10 mouse cellular contexts compared by ENCODE assay signal in the genomic region with DNA sequence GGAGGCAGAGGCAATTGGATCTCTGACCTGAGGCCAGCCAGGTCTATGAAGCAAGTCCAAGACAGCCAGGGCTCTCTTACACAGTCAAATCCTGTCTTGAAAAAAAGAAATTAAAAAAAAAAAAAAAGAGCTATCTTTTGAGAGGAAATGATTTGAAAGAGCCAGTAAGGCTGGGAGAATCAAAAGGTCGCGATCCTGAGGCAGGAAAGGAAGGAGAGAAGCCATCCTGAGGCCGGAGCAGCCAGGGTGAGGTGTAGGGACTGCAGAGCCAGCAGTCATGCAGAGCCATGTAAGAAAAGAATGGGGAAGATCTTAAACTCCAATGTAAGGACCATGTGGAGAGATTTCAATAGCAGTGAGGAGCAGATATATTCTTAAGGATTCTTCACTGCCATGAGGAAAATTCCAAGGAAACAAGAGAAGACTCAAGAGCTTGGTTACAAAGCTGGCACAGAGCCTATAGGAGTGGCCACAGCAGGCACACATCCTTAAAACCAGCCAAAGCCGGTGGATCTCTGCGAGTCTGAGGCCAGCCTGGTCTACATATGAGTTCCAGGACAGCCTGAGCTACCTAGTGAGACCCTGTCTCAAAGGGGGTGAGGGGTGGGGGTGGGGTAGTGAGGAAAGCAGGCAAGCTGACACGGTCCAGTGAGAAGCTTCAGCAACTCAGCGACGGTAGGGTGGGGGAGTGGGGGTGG.
DNase-seq lines count a peak whose midpoint lies in the region; ATAC-seq and TF ChIP-seq lines count a peak whose summit lies in the region.
"Had no signal": no experiment of that assay in that cellular context is flagged by ENCODE, and none has a peak within 500 bp of the region (broad histone marks: within the 10 kb centered on the region; RNA-seq: fewer than 3 reads in every experiment).

No protein-coding gene starts in this region.

- 75% methylated on average over 8 of the region's 8 CpGs for WGBS in forebrain, embryonic 12.5 days
- 72% methylated on average over 8 of the region's 8 CpGs for WGBS in forebrain, embryonic 15.5 days
- WGBS in kidney, embryonic 14.5 days: 51% methylated on average over 8 of the region's 8 CpGs
- 67% methylated on average over 8 of the region's 8 CpGs for whole genome bisulfite sequencing in heart, postnatal 0 days

- peaks cover 32% of the 10 kb centered on the region for H3K4me1 ChIP-seq in forebrain, embryonic 12.5 days
- peaks cover 37% of the 10 kb centered on the region for H3K4me1 ChIP-seq in forebrain, embryonic 15.5 days
- peaks cover 59% of the 10 kb centered on the region for H3K4me1 ChIP-seq in kidney, embryonic 14.5 days (ENCODE audit: control insufficient read depth, insufficient read depth, low read length)
- H3K4me1 ChIP-seq in heart, postnatal 0 days (ENCODE audit: control insufficient read depth, insufficient read depth): peaks cover 77% of the 10 kb centered on the region

- 0 out of 2 replicates have a peak, but pooled peaks cover under 1% of the 10 kb centered on the region for H3K36me3 ChIP-seq in forebrain, embryonic 12.5 days (replicated peaks)
- no peaks in the 10 kb centered on the region for H3K36me3 ChIP-seq in forebrain, embryonic 15.5 days
- no peaks in the 10 kb centered on the region for H3K36me3 ChIP-seq in kidney, embryonic 14.5 days (ENCODE audit: control insufficient read depth, insufficient read depth, low read length)
- H3K36me3 ChIP-seq in heart, postnatal 0 days (replicated peaks; ENCODE audit: control insufficient read depth, insufficient read depth, low read length): no peaks in the 10 kb centered on the region

- no peak overlapping the region for H3K9ac ChIP-seq in forebrain, embryonic 12.5 days
- H3K9ac ChIP-seq in forebrain, embryonic 15.5 days (replicated peaks): no peak overlapping the region
- H3K9ac ChIP-seq in kidney, embryonic 14.5 days (ENCODE audit: low read depth, low read length): no peak overlapping the region
- no peak overlapping the region for H3K9ac ChIP-seq in heart, postnatal 0 days (replicated peaks; ENCODE audit: low read depth, low read length)

- no peak overlapping the region for H3K4me2 ChIP-seq in forebrain, embryonic 12.5 days
- H3K4me2 ChIP-seq in forebrain, embryonic 15.5 days (replicated peaks): no peak overlapping the region
- H3K4me2 ChIP-seq in kidney, embryonic 14.5 days (replicated peaks; ENCODE audit: low read depth, low read length): no peak overlapping the region
- H3K4me2 ChIP-seq in heart, postnatal 0 days (ENCODE audit: low read depth, low read length): no peak overlapping the region

- no peak overlapping the region for H3K4me3 ChIP-seq in forebrain, embryonic 12.5 days (replicated peaks)
- no peak overlapping the region for H3K4me3 ChIP-seq in forebrain, embryonic 15.5 days
- no peak overlapping the region for H3K4me3 ChIP-seq in kidney, embryonic 14.5 days (ENCODE audit: low read length)
- H3K4me3 ChIP-seq in heart, postnatal 0 days (ENCODE audit: low read depth, low read length): no peak overlapping the region

- TF ChIP-seq EP300 in heart, postnatal 0 days (IDR thresholded peaks at IDR 0.05; ENCODE audit: low read depth): no peak

- ATAC-seq in forebrain, embryonic 12.5 days (ENCODE audit: low FRiP score): no peak
- ATAC-seq in forebrain, embryonic 15.5 days (replicated peaks): no peak
- no peak for ATAC-seq in kidney, embryonic 14.5 days (ENCODE audit: low FRiP score, low TSS enrichment)
- ATAC-seq in heart, postnatal 0 days (ENCODE audit: insufficient read depth, low read depth): no peak

- peak overlapping the region; percentile 6; the same call in 1 of the 2 replicates for H3K27ac ChIP-seq in forebrain, embryonic 12.5 days
- H3K27ac ChIP-seq in forebrain, embryonic 15.5 days (replicated peaks): no peak overlapping the region
- H3K27ac ChIP-seq in kidney, embryonic 14.5 days (ENCODE audit: low read depth, low read length): peak overlapping the region; percentile 53; the same call in 1 of the 2 replicates
- H3K27ac ChIP-seq in heart, postnatal 0 days (ENCODE audit: low read depth): peak overlapping the region; percentile 99

- no peak for DNase-seq in kidney, adult 8-10 months
- DNase-seq in 3134 (ENCODE audit: extremely low read depth, insufficient read length, low spot score): peak; percentile 26
- no peak for DNase-seq in heart, postnatal 0 days (ENCODE audit: low spot score)
- DNase-seq in layer of hippocampus, adult 18-20 months (ENCODE audit: low spot score in 2 of 2): no peak
- DNase-seq in left cerebral cortex, postnatal 4 days: no peak
- DNase-seq: adrenal gland, adult 8-10 months; cerebellum, adult 11 months had no signal

- H3K9me3 ChIP-seq in forebrain, embryonic 12.5 days: no peaks in the 10 kb centered on the region
- no peaks in the 10 kb centered on the region for H3K9me3 ChIP-seq in forebrain, embryonic 15.5 days
- H3K9me3 ChIP-seq in kidney, embryonic 14.5 days (ENCODE audit: control insufficient read depth, low read length): no peaks in the 10 kb centered on the region
- H3K9me3 ChIP-seq in heart, postnatal 0 days (replicated peaks; ENCODE audit: control insufficient read depth, low read length): no peaks in the 10 kb centered on the region

- H3K27me3 ChIP-seq in forebrain, embryonic 12.5 days: peaks cover 4% of the 10 kb centered on the region; the same call in 1 of the 2 replicates
- H3K27me3 ChIP-seq in forebrain, embryonic 15.5 days: no peaks in the 10 kb centered on the region
- H3K27me3 ChIP-seq in kidney, embryonic 14.5 days (ENCODE audit: control insufficient read depth, insufficient read depth, low read length): no peaks in the 10 kb centered on the region
- H3K27me3 ChIP-seq in heart, postnatal 0 days (ENCODE audit: control insufficient read depth, insufficient read depth, low read length): no peaks in the 10 kb centered on the region

- intact Hi-C loops in left cerebral cortex, postnatal 4 days (cut with DNase I): no loop called here

- TF ChIP-seq CTCF in heart, postnatal 0 days (IDR thresholded peaks at IDR 0.05; ENCODE audit: low read depth): no peak
